Mouse (Mus musculus) kidney, postnatal 25 days (tissue): ENCODE measurements around the gene Haao.
"Not testable (repeated sequence)": the region's sequence is repeated elsewhere in the genome, so short reads cannot be mapped to it uniquely, and the experiment has no call there.

ENCODE experiments used
- DNase-seq, 2 experiments: peaks; one replicate each; pipeline ENCODE4 v3.0.0; 2021; ENCODE audit warnings: mixed read lengths in 2 of 2

The Haao gene

GRCm38 (mm10) chr17:83865366-83865765 lies 17.6 kb upstream of the Haao start:
- no peak for DNase-seq

GRCm38 (mm10) chr17:83862134-83862881 lies 14.5 kb upstream of the Haao start:
- DNase-seq, result peak; percentile 66 to 80

- DNase-seq, result peak; percentile 95 to 96
Observed at GRCm38 (mm10) chr17:83861444-83862133, 13.8 kb upstream of the Haao start.

GRCm38 (mm10) chr17:83860968-83861367 lies 13.2 kb upstream of the Haao start:
- DNase-seq, result not testable (repeated sequence)

GRCm38 (mm10) chr17:83860224-83860623 lies 12.5 kb upstream of the Haao start:
- DNase-seq, result no peak

- no peak for DNase-seq
Observed at GRCm38 (mm10) chr17:83859639-83860038, 11.9 kb upstream of the Haao start.

- DNase-seq, result no peak
Observed at GRCm38 (mm10) chr17:83858413-83858812, 10.7 kb upstream of the Haao start.

- DNase-seq, result peak in 1 of 2 experiments; percentile 48
Observed at GRCm38 (mm10) chr17:83854284-83854918, 6.6 kb upstream of the Haao start.

- DNase-seq, result no peak
Observed at GRCm38 (mm10) chr17:83853831-83854230, 6.1 kb upstream of the Haao start.

- no peak for DNase-seq
Observed at GRCm38 (mm10) chr17:83850864-83851263, 3.1 kb upstream of the Haao start.

- peak; percentile 86 to 96 for DNase-seq
Observed at GRCm38 (mm10) chr17:83850458-83850857, 2.7 kb upstream of the Haao start.

GRCm38 (mm10) chr17:83849717-83850116 lies 2.0 kb upstream of the Haao start:
- no peak for DNase-seq

- no peak for DNase-seq
Observed at GRCm38 (mm10) chr17:83849081-83849675, 1.4 kb upstream of the Haao start.

GRCm38 (mm10) chr17:83848482-83848881 lies 719 bp upstream of the Haao start:
- DNase-seq, result no peak

GRCm38 (mm10) chr17:83847100-83847499 lies 663 bp downstream of the Haao start:
- peak in 1 of 2 experiments; percentile 75 for DNase-seq

GRCm38 (mm10) chr17:83846301-83847021 lies 1.3 kb downstream of the Haao start:
- DNase-seq, result peak; percentile 88 to 95

- DNase-seq, result peak; percentile 43 to 84
Observed at GRCm38 (mm10) chr17:83845538-83845937, 2.2 kb downstream of the Haao start.

- DNase-seq, result no peak
Observed at GRCm38 (mm10) chr17:83843780-83844179, 4.0 kb downstream of the Haao start.

GRCm38 (mm10) chr17:83841011-83841410 lies 6.8 kb downstream of the Haao start:
- DNase-seq, result no peak

- DNase-seq, result no peak
Observed at GRCm38 (mm10) chr17:83839132-83839531, 8.6 kb downstream of the Haao start.

- no peak for DNase-seq
Observed at GRCm38 (mm10) chr17:83837659-83838190, 10.0 kb downstream of the Haao start.

GRCm38 (mm10) chr17:83836048-83836447 lies 11.7 kb downstream of the Haao start:
- peak in 1 of 2 experiments; percentile 65 for DNase-seq
